Mouse (Mus musculus) CH12.LX (cell line): ENCODE measurements at regions not wholly inside any gene's neighbourhood (a gene's known extent, or its start where the extent isn't known, plus 50 kb on each side); places are given as distances from the start of the nearest gene placed in this dataset.

ENCODE experiments used
- DNase-seq: peaks from one replicate; pipeline ENCODE4 v3.0.0-alpha.2; 2013; ENCODE audit errors: extremely low read depth
- H3K27ac ChIP-seq: 2 replicates; pipeline ENCODE4 v1.5.1; 2012; ENCODE audit warnings: low read depth, mild to moderate bottlenecking, control low read depth, moderate library complexity; ENCODE audit not compliant: insufficient read depth
- H3K27me3 ChIP-seq: replicated peaks from 2 replicates; pipeline ENCODE3; 2012; ENCODE audit warnings: inconsistent platforms
- H3K36me3 ChIP-seq, 2 experiments: replicated peaks in 1 of 2; 2 replicates each; pipeline versions ENCODE3 to v1.6.1; 2012; ENCODE audit warnings: inconsistent platforms in 1 of 2, low read length in 1 of 2, mild to moderate bottlenecking in 1 of 2, mixed read lengths in 1 of 2, moderate library complexity in 1 of 2; ENCODE audit not compliant: control insufficient read depth in 1 of 2, insufficient read depth in 1 of 2
- H3K4me1 ChIP-seq, 2 experiments: 2 replicates each; pipeline ENCODE4 v1.6.1; 2012; ENCODE audit warnings: inconsistent platforms in 1 of 2, moderate library complexity in 1 of 2; ENCODE audit not compliant: insufficient read depth in 2 of 2, control insufficient read depth in 1 of 2
- H3K4me2 ChIP-seq: 2 replicates; pipeline ENCODE4 v1.6.1; 2012; ENCODE audit warnings: low read depth, mild to moderate bottlenecking, control low read depth; ENCODE audit not compliant: poor library complexity, insufficient read depth, severe bottlenecking
- H3K4me3 ChIP-seq, 3 experiments: fragments of 150-350 bp in 1 of 3; sonication (generic) in 1 of 3; replicated peaks in 1 of 3; 2 replicates each; pipeline versions ENCODE3 to v1.5.1; 2011 to 2012; ENCODE audit warnings: low read depth in 2 of 3, low read length in 2 of 3, mild to moderate bottlenecking in 2 of 3, moderate library complexity in 2 of 3, control low read depth in 1 of 3, improper control_type of control experiment in 1 of 3, inconsistent platforms in 1 of 3, mixed read lengths in 1 of 3; ENCODE audit not compliant: poor library complexity in 1 of 3
- H3K79me2 ChIP-seq: replicated peaks from 2 replicates; pipeline ENCODE4 v1.6.1; 2012; ENCODE audit warnings: mild to moderate bottlenecking, moderate library complexity; ENCODE audit not compliant: control insufficient read depth, poor library complexity, insufficient read depth, severe bottlenecking; ENCODE audit errors: extremely low read depth
- H3K9ac ChIP-seq: 2 replicates; pipeline ENCODE4 v1.6.1; 2012; ENCODE audit warnings: low read depth, mild to moderate bottlenecking, control low read depth, moderate library complexity; ENCODE audit not compliant: insufficient read depth
- H3K9me3 ChIP-seq: replicated peaks from 2 replicates; pipeline ENCODE3; 2012; ENCODE audit warnings: low read length, inconsistent platforms, mixed read lengths
- BHLHE40 ChIP-seq: IDR thresholded peaks from 2 replicates; pipeline ENCODE4 v1.6.1; 2011; ENCODE audit warnings: mild to moderate bottlenecking, low read depth, low read length, improper control_type of control experiment
- CTCF ChIP-seq, 2 experiments: IDR thresholded peaks in 1 of 2; conservative IDR thresholded peaks in 1 of 2; 2 replicates each; pipeline ENCODE4 v1.5.1; 2011 to 2012; ENCODE audit warnings: low read depth in 2 of 2, low read length in 2 of 2, improper control_type of control experiment in 1 of 2, inconsistent platforms in 1 of 2, mild to moderate bottlenecking in 1 of 2, moderate library complexity in 1 of 2
- ELF1 ChIP-seq: IDR thresholded peaks from 2 replicates; pipeline ENCODE4 v1.6.1; 2014; ENCODE audit warnings: low read depth, mild to moderate bottlenecking, inconsistent platforms, low read length, improper control_type of control experiment
- ETS1 ChIP-seq: conservative IDR thresholded peaks from 2 replicates; pipeline ENCODE4 v1.6.1; 2012; ENCODE audit warnings: low read depth, mild to moderate bottlenecking, inconsistent platforms, low read length, improper control_type of control experiment, moderate library complexity
- GABPA ChIP-seq: IDR thresholded peaks from 2 replicates; pipeline ENCODE4 v1.6.1; 2012; ENCODE audit warnings: low read depth, low read length, improper control_type of control experiment, inconsistent platforms; ENCODE audit not compliant: insufficient replicate concordance
- MAFK ChIP-seq: IDR thresholded peaks from 2 replicates; pipeline ENCODE4 v1.6.1; 2011; ENCODE audit warnings: low read length, improper control_type of control experiment; ENCODE audit not compliant: insufficient replicate concordance
- MAX ChIP-seq: IDR thresholded peaks from 2 replicates; pipeline ENCODE4 v1.6.1; 2011; ENCODE audit warnings: low read length, improper control_type of control experiment
- MXI1 ChIP-seq: IDR thresholded peaks from 2 replicates; pipeline ENCODE4 v1.6.1; 2011; ENCODE audit warnings: mild to moderate bottlenecking, low read depth, low read length, improper control_type of control experiment
- NELFE ChIP-seq: IDR thresholded peaks from 2 replicates; pipeline ENCODE4 v1.6.1; 2011; ENCODE audit warnings: low read depth, low read length, improper control_type of control experiment
- POLR2A ChIP-seq: IDR thresholded peaks from 2 replicates; pipeline ENCODE4 v1.6.1; 2011; ENCODE audit warnings: low read depth, mild to moderate bottlenecking, improper control_type of control experiment, low read length
- POLR2AphosphoS2 ChIP-seq: IDR thresholded peaks from 2 replicates; pipeline ENCODE4 v1.6.1; 2011; ENCODE audit warnings: low read depth, low read length, improper control_type of control experiment
- RAD21 ChIP-seq: IDR thresholded peaks from 2 replicates; pipeline ENCODE4 v1.6.1; 2011; ENCODE audit warnings: low read depth, mild to moderate bottlenecking, low read length, improper control_type of control experiment, moderate library complexity
- SIN3A ChIP-seq: IDR thresholded peaks from 2 replicates; pipeline ENCODE4 v1.6.1; 2012; ENCODE audit warnings: low read length, improper control_type of control experiment, inconsistent platforms
- SMC3 ChIP-seq: IDR thresholded peaks from 2 replicates; pipeline ENCODE4 v1.6.1; 2011; ENCODE audit warnings: low read depth, low read length, improper control_type of control experiment
- TBP ChIP-seq: conservative IDR thresholded peaks from 2 replicates; pipeline ENCODE4 v1.6.1; 2011; ENCODE audit warnings: low read depth, low read length, improper control_type of control experiment
- TCF12 ChIP-seq: IDR thresholded peaks from 2 replicates; pipeline ENCODE4 v1.6.1; 2014; ENCODE audit warnings: low read depth, mild to moderate bottlenecking, inconsistent platforms, low read length, improper control_type of control experiment
- ZKSCAN1 ChIP-seq: IDR thresholded peaks from 2 replicates; pipeline ENCODE4 v1.6.1; 2012; ENCODE audit warnings: low read depth, inconsistent platforms, low read length, improper control_type of control experiment, borderline replicate concordance
- ZMIZ1 ChIP-seq: IDR thresholded peaks from 2 replicates; pipeline ENCODE4 v1.6.1; 2012; ENCODE audit warnings: low read depth, mild to moderate bottlenecking, inconsistent platforms, low read length, improper control_type of control experiment
- dilution Hi-C: fragments of 300-500 bp; cut with MboI; formaldehyde crosslinking; loops from 2 replicates; pipeline ENCODE4 v1.14.3; 2020; ENCODE audit warnings: low sequenced_read_pairs; ENCODE audit not compliant: extremely low pct_unique_long_range_greater_than_20kb, extremely low pct_ligation_motif_present
- in situ Hi-C: fragments of 300-500 bp; cut with MboI; formaldehyde crosslinking; loops from 3 replicates; pipeline ENCODE4 v1.14.3; 2019; ENCODE audit warnings: low sequenced_read_pairs, low pct_ligation_motif_present, low pct_unique_long_range_greater_than_20kb, mixed read lengths

DNA sequence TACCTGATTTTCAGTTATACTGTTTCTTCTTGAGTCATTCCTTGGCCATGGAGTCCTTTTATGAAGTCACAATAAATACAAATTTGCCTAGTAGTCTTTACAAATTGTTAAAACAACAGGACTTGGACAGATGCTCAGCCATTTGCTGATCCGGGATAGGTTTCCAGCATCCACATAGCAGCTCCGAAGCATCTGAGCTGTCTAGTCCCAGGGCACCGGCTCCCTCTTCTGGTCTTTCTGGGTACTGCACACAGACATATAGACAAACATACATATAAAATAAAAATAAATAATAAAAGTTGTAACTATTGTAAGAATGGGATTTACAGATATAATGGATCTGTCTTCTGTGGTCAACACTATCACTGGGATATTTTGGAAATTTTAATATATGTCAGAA, 91.8 kb downstream of the Cog6 start:
- H3K27ac ChIP-seq, result no peak overlapping the region
- H3K4me1 ChIP-seq, result peaks cover 5 to 25% of the 10 kb centered on the region in 2 experiments
- H3K36me3 ChIP-seq, result no peaks in the 10 kb centered on the region
- no peaks in the 10 kb centered on the region for H3K79me2 ChIP-seq
- H3K9ac ChIP-seq, result no peak overlapping the region
- TF ChIP-seq MXI1, result no peak
- TF ChIP-seq RAD21, result peak; percentile 50
- no peak for TF ChIP-seq BHLHE40
- TF ChIP-seq ELF1, result no peak
- no peak for TF ChIP-seq MAX
- TF ChIP-seq ZMIZ1, result no peak
- TF ChIP-seq ETS1, result no peak
- TF ChIP-seq TBP, result no peak
- TF ChIP-seq POLR2AphosphoS2, result no peak
- TF ChIP-seq SMC3, result peak; percentile 35; the same call in 1 of the 2 replicates
- TF ChIP-seq CTCF (conservative IDR thresholded peaks at IDR 0.05 in 1 of 2, IDR thresholded peaks at IDR 0.05 in 1 of 2; ENCODE audit: low read depth in 2 of 2, low read length in 2 of 2), result peak; percentile 38 to 63
- TF ChIP-seq SIN3A, result no peak
- dilution Hi-C loops, result no loop called here
- peak; percentile 37 for DNase-seq
- H3K4me2 ChIP-seq, result no peak overlapping the region
- no peaks in the 10 kb centered on the region for H3K27me3 ChIP-seq
- no peaks in the 10 kb centered on the region for H3K9me3 ChIP-seq
- in situ Hi-C loops, result no loop called here
- H3K4me3 ChIP-seq, result no peak overlapping the region

DNA sequence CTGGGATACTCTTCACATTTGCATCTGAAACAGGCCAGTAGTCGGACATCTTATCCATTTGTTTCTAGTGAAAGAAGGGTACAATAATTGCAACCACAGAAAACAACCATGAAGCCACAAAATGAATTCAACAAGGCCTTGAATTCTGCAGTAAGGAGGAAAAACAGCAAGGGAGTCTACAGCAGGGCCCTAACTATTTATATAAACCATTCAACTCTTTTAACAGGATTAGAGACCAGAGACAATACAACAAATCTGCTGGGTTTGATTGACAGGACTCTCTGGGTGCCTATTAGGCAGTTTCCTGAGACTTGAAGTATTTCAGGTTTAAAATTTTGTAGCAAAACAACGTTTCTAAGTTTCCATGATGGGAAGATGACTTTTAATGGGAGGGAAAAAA, 92.4 kb downstream of the Cog6 start:
- in situ Hi-C loops (no loop called here), dilution Hi-C loops (no loop called here)

More for the DNA sequence above, 92.4 kb downstream of the Cog6 start:
- DNase-seq, result no peak
- Histone ChIP-seq H3K4me2 (no peak overlapping the region), H3K9ac (no peak overlapping the region), H3K4me1 (peaks cover 3 to 19% of the 10 kb centered on the region in 2 experiments; a peak in 3 of 4 replicates), H3K27me3 (no peaks in the 10 kb centered on the region), H3K36me3 (no peaks in the 10 kb centered on the region), H3K27ac (no peak overlapping the region), H3K79me2 (no peaks in the 10 kb centered on the region), H3K9me3 (no peaks in the 10 kb centered on the region), H3K4me3 (no peak overlapping the region)
- no peak for TF ChIP-seq POLR2A
- no peak for TF ChIP-seq CTCF (conservative IDR thresholded peaks at IDR 0.05 in 1 of 2, IDR thresholded peaks at IDR 0.05 in 1 of 2; ENCODE audit: low read depth in 2 of 2, low read length in 2 of 2)
- TF ChIP-seq NELFE, result no peak
- TF ChIP-seq ZMIZ1, result no peak
- no peak for TF ChIP-seq ETS1
- no peak for TF ChIP-seq MAFK
- TF ChIP-seq TCF12, result no peak
- no peak for TF ChIP-seq ZKSCAN1
- TF ChIP-seq ELF1, result no peak
- TF ChIP-seq MXI1, result no peak
- no peak for TF ChIP-seq GABPA
